Mouse (Mus musculus) retina, postnatal 1 day (tissue): Measurements from ENCODE around the gene Arhgef39.

ENCODE experiments used
- DNase-seq: peaks from one replicate; pipeline ENCODE4 v3.0.0-alpha.2; 2012

Gene Arhgef39

DNA sequence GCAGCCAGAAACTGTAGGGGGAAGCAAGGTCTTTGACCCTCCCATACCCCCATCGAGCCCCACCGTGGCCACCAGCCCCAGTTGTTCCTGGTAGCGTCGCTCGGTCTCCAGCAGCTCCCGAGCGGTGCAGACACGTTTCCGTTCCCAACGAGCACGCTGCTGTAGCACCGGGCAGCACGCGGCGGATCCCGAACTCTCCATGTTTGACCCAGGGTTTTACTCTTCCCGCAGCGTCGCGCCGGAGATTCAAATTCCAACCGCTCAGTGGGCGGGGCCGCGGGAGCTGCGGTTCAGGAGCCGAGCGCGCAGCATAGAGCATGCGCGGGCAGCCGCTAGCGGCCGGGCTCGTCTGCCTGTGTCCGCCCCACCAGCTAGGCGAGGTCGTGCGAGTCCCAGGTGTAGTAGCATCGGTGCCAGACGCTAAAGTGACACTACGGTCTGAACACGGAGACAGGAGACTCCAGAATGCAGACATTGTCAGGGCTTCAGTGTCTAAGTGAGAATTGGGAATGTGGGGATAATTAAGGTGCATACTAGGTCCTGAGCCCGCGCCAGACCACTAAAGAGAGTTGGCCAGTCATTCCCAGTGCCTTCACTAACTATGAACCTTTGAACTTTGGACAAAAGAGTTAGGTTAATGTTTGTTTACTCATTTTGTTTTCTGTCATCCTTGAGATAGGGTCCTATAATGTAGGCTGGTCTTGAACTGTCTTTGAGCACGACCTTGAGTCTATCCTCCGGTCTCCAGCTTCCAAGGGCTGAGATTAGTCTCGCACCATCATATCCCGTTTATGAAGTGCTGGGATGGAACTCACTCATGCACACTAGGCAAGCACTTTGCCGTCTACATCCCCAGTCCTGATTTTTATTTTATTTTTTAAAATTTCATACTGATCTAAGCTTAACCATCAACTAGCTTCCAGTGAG lies at the start of gene Arhgef39:
Arhgef39 (minus strand) TSS at position 289 of the 927 bp plus-strand sequence.
- peak; percentile 92 for DNase-seq

DNA sequence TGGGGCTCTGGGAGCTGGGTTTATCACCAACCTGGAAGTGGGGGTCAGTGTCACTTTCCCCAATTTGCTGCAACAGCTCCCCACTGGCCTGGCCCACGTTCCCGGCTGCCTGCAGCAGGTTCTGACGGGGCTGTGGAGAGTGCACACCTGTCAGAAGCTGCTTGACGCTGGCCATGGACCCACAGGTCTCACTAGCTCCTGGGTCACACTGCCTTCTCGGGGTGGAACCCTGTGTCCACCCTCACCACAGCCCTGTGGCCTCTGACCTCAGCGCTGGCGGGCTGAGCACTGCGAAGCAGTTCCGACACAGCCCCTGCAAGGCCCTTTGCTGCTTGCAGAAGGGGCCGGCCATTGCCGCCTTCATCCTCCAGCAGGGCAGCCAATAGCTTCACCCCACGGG lies 49.6 kb upstream of the Arhgef39 start:
- no peak for DNase-seq

DNA sequence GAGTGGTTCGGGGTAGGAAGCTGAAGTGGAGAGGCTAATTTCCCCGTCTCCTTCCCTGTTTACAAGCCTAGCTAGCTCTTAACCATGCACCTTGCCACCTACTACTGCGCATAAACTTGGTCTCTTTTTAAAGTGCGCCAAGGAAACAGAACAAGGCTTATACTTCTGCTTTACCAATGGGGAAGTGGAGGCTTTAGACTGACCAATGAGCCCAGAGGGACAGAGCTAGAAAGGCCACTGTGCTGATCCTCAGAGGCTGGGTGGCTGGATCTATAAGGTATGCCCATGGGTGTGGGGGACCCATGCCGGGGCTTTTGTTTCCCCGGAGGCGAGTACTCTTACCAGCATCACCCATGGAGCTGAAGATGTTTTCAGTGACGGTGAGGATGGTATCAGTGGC lies 47.7 kb upstream of the Arhgef39 start:
- no peak for DNase-seq

DNA sequence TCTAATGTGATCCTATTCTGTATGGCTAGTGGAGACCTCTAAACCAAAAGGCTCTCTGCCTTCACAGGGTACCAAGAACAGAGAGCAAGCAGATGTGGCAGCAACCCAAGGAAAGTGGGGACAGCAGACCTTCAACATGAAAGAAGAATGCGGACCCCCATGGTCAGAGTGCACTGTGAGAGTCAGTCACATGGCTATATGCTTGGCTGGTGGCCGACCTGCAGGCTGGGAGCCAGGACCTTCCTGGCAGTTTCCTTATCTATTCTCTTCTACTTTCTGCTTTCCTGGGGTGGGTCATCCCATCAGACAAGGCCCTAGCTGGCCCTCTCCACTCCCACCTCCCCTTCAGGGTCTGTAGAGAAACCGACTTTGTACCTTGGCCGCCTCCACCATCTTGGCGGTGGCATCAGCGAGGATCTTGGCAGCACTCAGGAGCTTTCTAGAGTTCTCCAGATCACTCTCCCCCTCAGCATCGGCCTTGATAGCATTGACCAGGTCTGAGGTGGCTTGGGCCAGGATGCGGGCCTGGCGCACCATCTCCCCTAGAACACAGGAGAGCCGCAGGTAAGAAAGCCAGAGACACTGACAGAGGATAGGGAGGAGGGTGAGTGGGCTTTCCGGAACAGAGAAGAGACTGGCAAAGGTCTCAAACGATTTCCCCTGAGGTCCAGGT lies 47.0 kb upstream of the Arhgef39 start:
- no peak for DNase-seq

DNA sequence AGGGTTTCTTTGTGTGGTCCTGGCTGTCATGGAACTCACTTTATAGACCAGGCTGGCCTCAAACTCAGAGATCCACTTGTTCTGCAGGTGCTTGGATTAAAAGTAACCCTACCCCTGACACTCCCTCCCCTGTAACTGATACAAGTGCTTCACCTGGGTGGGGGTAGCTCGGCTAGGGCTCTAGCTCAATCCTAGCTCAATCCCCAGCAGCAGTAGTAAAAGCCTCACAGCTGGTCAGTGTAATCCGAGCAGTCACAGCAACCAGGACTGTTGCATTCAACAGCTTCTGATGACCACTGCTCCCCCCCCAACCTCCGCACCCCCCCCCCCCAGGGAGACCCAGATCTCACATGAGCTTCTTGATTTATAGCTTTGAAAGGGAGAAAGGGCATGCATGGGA lies 42.5 kb upstream of the Arhgef39 start:
- no peak for DNase-seq

DNA sequence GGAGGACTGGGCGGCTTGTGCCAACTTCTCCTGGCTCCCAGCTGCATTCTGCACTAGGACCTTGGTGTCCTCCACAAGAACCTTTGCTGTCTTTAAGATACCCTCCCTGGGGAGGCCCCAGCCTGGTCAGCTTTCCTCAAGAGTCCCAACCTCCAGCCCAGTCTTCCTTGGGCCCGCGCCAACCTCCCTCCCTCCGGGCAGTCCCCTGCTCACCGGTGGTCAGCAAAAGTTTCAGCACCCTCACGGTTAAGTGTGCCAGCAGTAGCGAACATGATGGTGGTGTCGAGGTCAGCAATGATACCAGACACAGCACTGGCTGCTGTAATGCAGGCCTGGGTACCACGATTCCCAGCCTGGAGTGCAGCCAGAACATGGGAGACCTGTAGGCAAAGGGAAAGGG lies 36.5 kb upstream of the Arhgef39 start:
- DNase-seq = no peak

DNA sequence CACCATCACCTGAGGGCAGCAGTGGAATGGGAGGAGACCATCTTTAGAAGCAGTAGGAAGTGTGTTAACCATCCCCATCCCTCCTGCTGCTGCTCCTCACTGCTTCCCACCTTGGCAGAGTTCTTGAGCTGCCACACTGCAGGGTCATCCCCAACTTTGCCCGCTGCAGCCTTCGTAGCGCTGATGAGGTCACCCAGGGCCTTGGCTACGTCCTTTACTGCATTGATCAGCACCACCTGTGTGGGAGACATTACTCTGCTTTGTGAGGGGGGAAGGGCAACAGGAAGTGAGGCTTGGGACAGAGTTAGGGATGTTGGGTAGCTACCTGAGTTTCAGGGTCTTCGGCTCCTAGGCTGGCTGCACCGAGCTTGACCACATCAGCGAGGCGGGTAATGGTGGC lies 36.1 kb upstream of the Arhgef39 start:
- DNase-seq = no peak

DNA sequence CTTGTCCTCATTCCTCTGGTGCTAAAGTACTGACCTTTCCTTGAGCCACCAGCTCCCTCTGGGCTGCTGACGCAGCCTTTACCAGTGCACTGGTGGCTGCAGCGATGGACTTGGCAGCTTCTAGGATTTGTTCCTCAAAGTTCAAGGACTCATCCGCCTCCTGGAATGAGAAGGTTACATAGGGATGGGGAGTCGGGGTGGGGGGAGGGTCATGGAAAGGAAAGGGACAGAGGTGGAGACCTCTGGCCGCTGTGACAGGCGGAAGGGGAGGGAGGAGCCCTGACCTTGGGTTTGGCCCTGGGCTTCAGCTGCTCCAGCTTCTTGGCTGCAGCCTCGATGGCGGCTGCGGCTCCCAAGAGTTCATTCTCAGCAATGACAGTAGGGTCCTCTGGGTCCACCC lies 33.8 kb upstream of the Arhgef39 start:
- no peak for DNase-seq

DNA sequence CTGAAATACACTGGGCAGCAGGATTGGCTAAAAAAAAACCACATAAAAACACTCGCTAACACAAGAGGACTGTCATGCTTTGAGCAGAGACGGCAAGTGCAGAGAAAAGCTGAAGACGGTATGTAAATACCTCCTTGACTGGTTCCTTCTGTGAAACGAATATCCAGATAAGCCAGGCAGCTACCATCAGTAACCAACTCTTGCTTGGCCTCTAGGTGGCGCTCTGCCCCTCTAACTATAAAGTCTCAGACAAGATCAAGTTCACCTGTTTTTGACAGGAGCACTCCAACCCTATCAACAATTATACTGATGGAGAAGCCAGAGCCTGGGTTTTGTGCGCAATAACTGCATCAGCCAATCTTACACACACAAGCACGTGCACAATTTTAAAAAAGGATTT lies 31.1 kb upstream of the Arhgef39 start:
- DNase-seq = peak; percentile 76

DNA sequence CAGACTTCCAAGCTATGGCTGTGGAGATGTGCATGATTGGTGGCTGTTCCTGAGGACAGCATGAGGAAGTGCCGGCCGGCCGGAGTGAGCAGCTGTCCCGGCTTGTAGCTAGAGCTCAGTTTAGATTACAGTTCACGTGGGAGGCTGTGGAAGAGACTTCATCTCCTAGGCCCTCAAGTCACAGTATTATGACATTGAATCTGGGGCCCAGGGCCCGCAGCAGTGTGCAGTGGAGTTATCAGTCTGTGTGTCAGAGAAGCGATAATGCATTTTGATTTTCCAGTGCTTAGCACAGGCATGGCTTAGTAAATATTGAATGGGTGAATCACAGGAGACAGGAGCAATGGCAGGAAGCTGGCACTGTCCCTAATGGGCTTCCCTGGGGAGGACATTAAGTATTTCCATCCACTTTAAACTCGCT lies 30.6 kb upstream of the Arhgef39 start:
- DNase-seq = peak; percentile 26

DNA sequence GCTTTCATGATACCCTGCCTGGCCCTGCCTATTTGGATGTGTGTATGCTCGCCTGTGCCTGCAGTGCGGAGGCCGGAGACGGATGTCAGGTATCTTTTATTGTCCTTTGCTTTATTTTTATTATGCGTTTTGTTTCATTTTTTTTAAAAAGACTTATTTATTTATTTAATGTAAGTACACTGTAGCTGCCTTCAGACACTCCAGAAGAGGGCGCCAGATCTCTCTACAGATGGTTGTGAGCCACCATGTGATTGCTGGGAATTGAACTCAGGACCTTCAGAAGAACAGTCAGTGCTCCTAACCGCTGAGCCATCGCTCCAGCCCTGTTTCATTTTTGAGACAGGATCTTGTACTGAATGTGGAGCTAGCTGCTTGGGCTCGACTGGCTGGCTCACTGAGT lies 29.0 kb upstream of the Arhgef39 start:
- DNase-seq = peak; percentile 21

DNA sequence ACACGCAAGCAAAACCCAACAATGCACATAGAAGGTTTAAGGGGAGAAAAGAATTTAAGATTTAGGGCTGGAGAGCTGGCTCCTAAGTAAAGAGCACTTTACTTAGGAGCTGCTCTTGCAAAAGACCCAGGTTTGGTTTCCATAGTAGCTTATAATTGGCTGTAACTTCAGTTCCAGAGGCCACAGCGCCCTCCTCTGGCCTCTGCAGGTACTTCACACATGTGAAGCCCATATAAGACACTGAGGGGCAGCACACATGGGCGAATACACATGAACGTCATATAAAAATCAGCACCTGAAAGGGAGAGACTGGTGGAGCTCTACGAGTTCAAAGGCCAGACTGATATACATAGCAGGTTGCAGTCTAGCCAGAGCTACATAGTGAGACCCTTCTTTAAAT lies 28.4 kb upstream of the Arhgef39 start:
- DNase-seq = peak; percentile 23

DNA sequence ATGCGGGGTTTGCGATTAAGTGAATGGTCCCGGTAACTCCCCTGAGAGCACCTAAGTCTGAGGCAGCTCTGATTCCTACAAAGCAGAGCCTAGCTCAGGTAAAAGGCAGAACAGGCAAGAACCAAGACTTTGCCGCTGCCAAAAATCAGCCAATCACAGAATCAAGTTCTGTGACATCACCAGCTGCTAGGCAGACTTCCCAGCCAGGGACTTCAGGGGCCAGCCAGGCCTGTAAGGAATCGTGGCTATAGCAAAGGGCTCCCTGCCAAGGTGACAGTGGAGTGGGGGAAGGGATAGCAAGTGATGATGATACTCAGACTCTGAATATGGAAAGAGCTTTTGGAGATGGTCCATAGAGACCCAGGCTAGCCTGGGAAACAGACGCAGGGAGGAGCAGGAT lies 20.5 kb upstream of the Arhgef39 start:
- DNase-seq = peak; percentile 84

DNA sequence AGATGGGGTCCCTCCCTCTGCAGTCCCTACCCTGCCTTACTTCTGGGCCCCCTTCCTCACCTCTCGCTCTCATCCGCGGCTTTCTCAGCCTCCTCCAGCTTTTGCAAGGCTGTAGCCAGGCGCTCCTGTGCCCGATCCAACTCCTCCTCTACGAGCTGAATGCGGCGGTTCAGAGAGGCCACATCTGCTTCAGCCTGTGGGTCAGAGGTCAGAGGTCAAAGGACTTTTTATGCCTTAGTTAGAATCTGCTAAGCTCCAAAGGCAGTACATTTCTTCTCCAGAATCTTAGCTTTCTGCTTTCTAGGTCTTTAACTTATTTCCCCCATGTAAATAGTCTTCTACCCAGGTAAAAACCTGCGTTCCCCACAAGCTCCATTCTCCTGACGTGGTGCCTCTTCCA lies 20.1 kb upstream of the Arhgef39 start:
- no peak for DNase-seq

DNA sequence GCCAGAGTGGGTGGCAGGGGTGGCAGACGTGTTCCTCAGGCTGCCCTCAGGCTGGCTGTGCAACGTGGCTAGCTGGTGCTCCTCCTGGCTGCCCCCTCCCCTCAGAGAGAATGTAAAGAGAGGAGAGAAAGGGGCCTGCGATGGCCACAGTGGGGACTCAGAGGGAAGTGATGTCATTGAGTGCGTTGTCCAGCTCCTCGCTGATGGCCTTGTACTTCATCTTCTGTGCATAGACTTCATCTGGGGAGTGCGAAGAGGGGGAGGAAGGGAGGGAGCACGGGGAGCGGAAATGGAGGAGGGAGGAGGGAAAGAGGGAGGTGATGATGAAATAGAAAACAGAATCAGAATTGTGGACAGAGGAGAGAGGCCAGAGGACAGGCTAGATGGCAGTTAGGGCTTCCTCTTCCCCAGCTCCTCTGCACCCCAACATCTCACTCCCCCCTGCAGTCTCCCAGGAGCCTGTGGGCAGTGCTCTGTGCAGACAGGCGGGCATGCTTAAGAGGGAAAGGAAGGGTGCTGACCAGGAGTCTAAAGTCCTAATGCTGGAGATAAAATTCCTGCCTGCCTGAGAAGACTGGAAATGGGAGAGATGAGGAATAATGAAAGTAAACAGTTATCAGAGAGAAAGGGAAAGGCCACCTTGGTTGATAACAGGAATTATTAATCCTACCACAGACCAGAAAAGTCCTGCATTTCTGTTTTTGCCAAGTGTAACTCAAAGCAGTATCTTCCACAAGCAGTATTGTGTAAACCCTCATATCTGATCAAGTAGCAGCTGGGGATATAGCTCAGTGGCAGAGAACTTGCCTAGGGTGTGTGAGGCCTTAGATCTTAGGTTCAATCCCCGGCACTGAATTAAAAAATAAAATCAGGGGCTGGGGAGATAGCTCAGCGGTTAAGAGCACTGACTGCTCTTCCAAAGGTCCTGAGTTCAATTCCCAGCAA lies 16.5 kb upstream of the Arhgef39 start:
- DNase-seq = no peak

DNA sequence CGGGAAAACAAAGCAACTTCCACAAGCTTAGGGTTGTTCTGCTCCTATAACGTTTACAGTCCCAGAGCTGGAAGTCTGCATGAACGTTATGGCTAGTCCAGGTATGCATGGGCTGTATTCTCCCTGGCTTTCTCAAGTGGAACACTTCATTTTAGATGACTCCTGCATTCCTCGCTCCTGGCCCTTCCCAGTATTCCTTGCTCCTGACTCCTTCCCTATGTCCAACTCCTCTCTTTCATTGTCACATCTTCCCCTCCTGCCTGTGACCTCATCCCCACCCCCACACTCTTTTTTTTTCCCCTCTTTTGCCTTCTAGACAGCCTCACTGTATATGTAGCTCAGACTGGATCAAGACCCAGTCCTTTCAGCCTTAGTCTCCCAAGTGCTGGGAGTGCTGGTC lies 14.3 kb upstream of the Arhgef39 start:
- DNase-seq = no peak

DNA sequence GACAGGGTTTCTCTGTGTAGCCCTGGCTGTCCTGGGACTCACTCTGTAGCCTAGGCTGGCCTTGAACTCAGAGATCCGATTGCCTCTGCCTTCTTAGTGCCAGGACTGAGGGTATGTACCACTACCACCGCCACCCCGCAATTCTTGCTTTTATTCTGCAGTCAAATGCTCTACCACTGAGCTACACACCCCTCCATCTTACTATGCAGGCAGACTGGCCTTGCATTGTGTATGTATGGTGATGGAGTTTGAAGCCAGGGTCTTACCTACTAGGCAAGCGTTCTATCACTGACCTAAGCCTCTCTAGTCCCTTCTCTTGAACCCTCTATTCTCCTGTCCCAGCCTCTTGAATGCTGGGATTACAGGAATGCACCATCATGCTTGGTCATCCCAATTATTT lies 13.8 kb upstream of the Arhgef39 start:
- DNase-seq = no peak

DNA sequence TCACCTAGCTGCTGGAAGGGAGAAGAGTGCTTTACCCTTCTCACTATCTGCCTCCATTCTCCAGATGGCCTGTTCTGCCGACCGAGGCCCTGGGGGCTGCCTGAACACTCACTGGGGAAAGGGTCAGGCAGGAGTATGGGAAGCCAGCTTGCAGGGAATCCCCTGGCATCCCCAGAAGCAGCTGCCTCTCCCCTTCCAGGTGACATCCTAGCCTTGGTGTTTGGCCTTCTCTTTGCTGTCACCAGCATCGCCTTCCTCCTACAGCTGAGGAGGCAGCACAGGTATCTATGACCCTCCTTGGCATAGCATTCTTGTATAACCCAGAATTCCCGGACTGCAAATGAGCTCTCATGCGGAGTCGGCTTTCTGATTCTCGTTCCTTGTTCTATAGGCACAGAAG lies 13.2 kb upstream of the Arhgef39 start:
- DNase-seq = no peak

DNA sequence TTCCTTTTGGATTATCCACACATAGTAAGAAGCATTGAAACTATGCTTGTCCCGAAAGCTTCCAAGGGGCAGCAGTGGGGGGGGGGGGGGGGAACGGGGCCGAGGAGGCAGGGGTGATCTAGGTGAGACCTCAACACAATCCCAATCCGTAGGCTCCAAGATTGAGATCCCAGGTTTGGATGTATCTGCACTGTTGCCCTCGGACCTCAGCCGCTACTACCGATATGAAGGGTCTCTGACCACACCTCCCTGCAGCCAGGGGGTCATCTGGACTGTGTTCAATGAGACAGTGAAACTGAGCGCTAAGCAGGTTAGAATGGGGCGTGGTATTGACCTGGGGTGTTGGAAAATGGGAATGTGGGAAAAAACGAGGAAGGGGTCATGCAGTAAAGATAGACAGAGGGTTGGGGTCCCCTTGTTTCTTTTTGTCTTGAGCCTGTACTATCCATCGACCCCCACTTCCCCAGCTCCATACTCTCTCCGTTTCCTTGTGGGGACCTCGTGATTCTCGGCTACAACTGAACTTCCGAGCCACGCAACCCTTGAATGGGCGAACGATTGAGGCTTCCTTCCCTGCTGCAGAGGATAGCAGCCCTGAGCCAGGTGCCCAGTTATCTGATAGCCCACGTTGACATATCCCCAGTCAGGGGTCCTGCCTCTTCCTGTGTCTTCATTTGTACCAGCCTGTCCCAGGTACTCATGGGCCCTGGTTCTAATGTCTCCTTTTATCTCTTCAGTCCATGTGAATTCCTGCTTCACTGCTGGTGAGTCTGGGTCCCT lies 12.4 kb upstream of the Arhgef39 start:
- DNase-seq = no peak

DNA sequence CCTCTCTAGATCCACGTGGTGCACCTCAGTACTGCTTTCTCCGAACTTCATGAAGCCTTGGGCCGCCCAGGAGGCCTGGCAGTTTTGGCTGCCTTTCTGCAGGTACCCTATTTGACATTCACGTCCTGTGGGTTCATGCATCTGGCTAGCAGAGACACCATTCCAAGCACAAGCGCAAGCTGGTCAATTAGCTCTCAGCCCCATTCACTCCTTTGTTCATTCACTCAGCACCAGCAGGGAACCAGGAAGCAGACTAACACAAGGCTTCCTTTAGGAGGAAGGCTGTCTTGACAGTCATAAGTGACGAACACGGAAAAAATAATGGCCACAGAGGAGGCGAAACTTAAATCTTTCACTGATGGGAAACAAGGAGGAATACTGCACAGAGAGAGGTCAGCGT lies 9.6 kb upstream of the Arhgef39 start:
- DNase-seq = peak; percentile 53

DNA sequence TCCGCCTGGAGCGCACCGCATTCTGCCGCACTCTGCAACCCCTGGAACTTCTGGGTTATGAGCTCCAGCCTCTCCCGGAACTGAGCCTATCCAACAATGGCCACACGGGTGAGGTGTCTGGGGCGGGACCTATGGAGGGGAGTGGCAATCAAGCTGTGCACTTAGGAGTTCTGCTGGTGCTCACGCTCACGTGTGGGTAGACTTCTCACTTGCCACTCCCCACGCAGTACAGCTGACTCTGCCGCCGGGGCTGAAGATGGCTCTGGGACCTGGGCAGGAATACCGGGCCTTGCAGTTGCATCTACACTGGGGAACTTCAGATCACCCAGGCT lies 9.1 kb upstream of the Arhgef39 start:
- DNase-seq = peak; percentile 75

DNA sequence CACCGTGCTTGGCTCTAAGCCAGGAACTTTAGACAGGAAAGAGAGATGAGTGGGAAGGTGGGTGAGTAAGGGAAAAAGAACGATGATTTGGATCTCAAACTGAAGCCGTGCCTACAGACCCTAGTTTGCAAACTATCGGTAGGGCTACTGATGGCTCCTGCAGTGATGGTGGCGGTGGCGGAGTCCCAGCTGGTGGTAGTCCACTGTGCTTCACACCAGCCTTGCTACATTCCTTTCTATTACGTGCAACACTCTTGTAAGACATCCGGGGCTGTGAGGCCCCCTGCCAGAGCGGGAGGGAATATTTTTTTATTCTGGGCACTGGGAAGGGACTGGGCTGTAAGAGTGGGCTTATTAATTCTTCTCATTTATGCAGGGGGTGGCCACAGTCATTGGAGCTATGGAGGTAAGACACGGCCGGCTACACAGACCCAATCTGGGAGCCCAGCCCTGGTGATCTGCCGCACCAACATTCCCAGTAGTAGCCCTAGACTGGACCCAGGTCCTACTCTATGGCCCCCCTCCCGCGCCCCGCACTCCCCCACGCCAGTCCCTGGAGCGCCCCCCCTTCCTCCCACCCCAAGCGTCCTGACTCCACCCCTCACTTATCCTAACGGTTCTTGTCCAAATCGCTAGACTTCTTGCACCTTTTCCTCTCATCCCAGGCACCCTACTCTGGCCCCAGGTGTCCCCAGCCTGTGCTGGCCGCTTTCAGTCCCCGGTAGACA lies 8.6 kb upstream of the Arhgef39 start:
- DNase-seq = no peak
